Mouse (Mus musculus) gastrocnemius, postnatal 10 days (tissue): ENCODE data around the gene Mcee. TPM values are rescaled to one million over a fixed set of nuclear protein-coding genes. Genes with fewer than 3 reads are reported as not detected.

Source experiments
- DNase-seq: peaks from one replicate; pipeline ENCODE4 v3.0.0; 2021; ENCODE audit warnings: mixed read lengths
- total RNA-seq, 2 experiments: library from RNA; stranded (reverse); gene quantifications; 2 replicates each; pipeline ENCODE4 v1.2.3; 2021

Gene Mcee
- total RNA-seq, 2 experiments from 2014 or later = 62.1 to 68.9 TPM

- no peak for DNase-seq
These were observed 32.5 kb downstream of the Mcee start for GRCm38 (mm10) chr7:64424861-64425260.

DNA sequence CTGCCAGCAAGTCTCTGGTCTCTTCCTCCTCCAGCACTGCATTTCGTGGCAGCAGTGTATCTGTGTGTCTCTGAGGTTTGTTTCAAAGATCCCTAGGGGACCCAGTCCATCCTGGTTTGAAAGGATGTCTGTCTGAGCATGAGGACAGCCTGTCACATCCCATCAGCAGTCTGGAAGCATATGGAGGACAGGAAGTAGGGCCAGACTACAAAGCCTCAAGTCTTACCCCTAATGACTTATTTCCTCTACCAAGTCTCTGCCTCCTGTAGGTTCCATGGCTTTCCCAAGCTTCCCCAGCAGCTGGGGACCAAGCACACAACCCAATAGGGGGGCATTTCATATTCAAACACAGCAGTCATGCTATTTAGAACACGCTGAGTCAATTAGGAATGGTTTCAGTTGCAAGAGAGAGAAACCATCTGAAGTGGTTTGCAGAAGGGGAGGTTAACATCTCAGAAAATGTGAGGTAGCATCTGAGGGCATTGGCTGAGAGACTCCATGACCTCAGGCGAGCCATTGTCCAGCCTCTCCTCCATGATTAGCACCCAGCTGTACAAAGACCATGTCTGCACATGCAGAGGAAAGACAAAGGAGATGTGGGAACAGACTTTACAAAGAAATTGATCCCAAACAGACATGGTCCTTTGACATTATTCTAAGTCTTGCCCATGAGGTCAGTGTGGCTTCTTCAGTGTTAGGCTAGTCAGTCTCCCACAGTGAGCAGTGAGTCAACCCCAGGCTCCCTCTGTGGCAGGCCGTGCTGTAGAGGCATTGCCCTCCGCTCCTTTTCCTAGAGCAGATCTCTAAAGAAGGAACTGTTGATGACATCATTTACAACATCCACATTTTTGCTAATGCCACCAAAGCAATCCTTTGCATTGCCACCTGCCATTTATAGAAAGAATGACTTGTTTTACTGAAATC lies 47.5 kb downstream of the Mcee start:
- no peak for DNase-seq

GRCm38 (mm10) chr7:64440519-64440918 lies 48.1 kb downstream of the Mcee start:
- DNase-seq = no peak

- no peak for DNase-seq
These were observed 58.2 kb downstream of the Mcee start for GRCm38 (mm10) chr7:64450631-64451030.

- DNase-seq = no peak
These were observed 59.0 kb downstream of the Mcee start for GRCm38 (mm10) chr7:64451441-64451840.

DNA sequence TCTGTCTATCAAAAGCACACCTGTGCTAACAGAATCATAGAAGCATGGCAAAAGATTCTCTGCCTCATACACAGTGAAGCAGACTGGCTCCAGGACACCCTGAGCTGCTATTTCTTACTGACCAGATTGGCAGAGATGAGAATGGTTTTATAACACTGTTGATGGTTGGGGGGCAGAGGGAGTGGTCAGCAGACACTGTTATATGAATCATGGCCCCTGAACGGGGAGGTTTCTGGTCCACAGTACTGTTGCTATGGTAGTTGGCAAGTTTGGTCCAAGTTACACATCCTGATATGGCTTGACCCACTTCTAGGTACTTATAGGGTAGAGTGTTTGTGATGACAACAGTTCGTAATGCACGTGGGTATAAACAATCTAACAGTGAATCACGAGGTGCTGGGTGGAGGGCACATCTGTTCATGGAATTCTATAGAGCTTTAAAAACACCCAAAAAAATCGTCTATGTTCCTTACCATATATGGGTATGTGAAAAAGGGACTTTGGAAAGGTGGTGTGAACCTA lies 59.5 kb downstream of the Mcee start:
- DNase-seq = no peak

- no peak for DNase-seq
These were observed 60.2 kb downstream of the Mcee start for GRCm38 (mm10) chr7:64452471-64453222.

DNA sequence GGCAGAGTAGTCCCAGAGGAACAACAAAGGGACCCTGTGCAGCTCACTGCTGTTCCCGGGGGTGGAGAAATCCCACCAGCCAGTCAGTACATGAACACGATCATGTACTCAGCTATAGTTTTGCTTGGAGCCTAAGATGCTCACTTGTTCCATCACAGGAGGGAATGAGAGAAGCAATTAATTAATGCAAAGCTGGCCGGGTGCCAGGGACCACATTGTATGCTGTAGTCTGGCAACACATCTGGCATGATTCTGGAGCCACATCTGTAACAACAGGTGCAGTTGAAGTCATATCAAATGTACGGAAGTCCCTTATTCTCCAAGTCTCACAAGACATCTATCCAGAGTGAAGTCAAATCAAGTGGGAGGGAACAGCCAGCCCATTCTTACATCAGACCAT lies 63.8 kb downstream of the Mcee start:
- DNase-seq = no peak

- no peak for DNase-seq
These were observed 64.3 kb downstream of the Mcee start for GRCm38 (mm10) chr7:64456676-64457075.

DNA sequence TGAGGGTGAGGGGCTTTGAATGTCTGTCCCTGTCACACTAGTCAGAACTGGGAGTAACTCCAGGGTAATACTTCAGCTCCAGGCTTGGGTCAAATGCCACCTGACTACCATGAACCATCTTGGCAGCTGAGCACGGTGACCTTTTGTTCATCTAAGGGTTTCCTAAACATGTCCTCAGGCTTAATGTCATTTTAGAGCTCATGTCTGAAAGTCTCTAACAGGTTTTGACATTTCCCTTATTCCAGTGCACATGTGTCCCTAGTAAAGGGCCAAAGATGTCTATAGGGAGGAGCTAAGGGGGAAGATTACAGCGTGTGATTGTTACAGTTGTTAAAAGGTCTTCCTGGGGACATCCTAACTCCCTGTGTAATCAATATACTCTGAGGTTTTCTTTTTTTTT lies 65.4 kb downstream of the Mcee start:
- DNase-seq = no peak

Other genes with a start within 250 kb of the Mcee start
- under 1 TPM; 0.38 to 0.66 TPM for gene Trpm1, start 238.8 kb upstream of the Mcee start, total RNA-seq
- gene Mtmr10, start 105.0 kb upstream of the Mcee start, total RNA-seq = 10 to 100 TPM; 15.5 to 16.4 TPM
- 1 to 10 TPM; 7.1 to 7.5 TPM for gene Fan1, start 18.5 kb upstream of the Mcee start, total RNA-seq
- 10 to 100 TPM; 15.4 to 17.1 TPM for gene Mphosph10, start 339 bp upstream of the Mcee start, total RNA-seq
- 1 to 10 TPM in 1 of 2 experiments, under 1 TPM in 1; 0.49 to 1.1 TPM for gene Apba2, start 109.1 kb downstream of the Mcee start, total RNA-seq